Mouse (Mus musculus) spleen, postnatal 14 days (tissue): ENCODE measurements around the gene Usp12.

ENCODE experiments used
- DNase-seq, 2 experiments: peaks; one replicate each; pipeline ENCODE4 v3.0.0; 2021 to 2022; ENCODE audit warnings: low spot score in 2 of 2

Gene Usp12

GRCm38 (mm10) chr5:146798031-146798430, 3.2 kb upstream of the Usp12 start:
- no peak for DNase-seq

DNA sequence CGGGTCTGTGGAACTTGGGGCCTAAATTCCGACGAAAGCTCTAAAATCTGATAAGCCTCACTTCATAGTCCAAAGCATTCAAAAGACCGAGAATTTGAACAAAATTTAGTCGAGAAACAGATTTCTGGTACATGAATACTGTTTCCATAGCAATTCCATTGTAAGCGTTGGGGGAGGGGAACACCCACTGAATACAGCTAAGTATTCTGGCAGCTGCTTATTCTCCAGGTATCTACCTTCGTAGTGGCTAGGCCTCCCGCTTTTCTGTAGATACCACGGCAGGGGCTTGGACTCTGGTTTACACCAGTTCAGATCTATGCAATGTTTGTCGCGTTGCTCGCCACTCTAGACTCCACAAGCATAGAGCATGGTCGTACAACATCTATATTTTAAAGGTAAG, 922 bp upstream of the Usp12 start:
- no peak for DNase-seq

- DNase-seq: peak; percentile 15 to 37
Observed at GRCm38 (mm10) chr5:146794084-146794852, 538 bp downstream of the Usp12 start.

DNA sequence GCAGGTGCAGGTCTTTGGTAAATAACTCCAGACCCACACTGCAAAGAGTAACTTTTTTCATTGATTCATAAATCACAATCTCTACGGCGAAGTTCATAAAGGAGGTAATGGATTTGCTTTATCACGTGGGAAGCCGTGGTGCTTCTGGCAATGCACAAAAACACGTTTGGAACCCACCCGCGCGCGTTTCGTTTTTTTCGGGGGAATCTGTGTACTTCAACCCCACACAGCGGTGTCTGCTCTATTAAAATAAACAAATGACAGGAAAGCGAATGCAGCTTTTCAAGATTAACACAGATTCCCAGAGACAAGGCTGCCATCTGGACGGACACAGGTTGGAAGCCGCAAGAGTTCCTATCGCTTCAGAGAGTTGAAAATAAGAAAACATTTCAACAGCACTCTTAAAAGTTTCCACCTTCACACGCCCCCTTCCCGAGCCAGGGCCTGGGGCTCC, 1.1 kb downstream of the Usp12 start:
- no peak for DNase-seq

DNA sequence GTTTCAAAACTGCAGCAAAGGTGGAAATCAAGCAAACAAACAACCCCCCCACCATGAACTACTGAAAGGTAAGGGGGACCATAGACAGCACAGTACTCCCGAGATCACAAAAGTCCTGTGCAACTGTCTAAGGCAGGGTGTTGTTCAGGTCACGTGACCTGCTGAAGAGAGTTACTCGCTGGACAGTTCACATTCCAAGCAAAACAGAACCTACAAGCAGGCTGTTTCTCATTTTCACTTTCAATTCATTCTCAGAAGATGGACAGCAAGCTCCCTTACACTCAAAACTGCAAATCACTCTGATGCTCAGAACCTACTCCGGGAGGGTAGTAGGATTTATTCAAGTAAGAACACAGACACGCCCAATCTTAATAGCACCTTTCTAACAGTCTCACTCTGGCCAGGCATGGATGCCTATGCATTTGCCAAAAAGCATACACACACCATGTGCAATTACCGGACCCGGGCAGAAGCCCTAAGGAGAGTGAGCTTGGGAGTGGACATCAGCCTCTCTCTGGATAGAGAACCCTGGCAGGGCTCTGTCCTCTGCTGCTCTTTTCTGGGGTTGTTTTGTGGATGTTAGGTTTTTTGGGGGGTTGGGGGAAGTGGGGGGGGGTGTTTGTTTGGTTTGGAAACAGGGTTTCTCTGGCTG, 2.5 kb downstream of the Usp12 start:
- DNase-seq: no peak

GRCm38 (mm10) chr5:146790944-146791343, 3.9 kb downstream of the Usp12 start:
- no peak for DNase-seq

DNA sequence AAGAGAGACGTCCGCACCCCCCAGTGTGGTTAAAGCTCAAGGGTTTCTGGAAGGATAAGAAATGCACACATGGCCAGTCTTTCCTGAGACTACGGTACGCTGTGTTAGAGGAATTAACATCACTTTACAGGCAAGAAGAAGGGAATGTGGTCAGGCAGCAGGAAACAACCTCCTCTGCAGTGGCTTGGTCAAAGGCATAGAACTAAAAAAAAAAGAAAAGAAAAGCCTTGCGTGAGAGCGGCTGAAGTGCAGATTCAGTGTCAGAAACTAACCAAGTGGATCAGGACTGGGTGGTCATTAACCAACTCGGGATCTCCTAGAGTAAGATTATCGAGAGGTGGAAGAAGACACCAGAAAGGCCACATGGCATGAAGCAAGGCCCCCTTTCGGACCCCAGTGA, 5.4 kb downstream of the Usp12 start:
- no peak for DNase-seq

DNA sequence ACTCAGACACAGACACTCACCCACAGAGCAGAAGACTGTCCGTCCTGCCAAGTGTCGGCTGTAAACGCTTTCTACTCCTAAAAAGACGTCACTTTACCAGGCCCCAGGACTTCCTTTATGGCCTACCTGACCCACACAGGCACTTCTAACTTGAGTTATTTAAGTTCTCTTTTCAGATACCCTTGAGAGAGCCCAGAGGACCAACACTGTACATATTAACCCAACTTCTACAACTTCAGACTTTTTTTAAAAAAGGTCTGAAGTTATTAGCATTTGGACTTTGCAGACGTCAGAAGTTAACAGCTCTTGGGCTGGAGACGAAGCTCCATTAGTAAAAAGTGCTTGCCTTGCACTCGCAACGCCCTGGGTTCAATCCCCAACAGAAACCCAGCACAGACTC, 8.7 kb downstream of the Usp12 start:
- DNase-seq: no peak

- no peak for DNase-seq
Observed at GRCm38 (mm10) chr5:146783891-146784290, 10.9 kb downstream of the Usp12 start.

DNA sequence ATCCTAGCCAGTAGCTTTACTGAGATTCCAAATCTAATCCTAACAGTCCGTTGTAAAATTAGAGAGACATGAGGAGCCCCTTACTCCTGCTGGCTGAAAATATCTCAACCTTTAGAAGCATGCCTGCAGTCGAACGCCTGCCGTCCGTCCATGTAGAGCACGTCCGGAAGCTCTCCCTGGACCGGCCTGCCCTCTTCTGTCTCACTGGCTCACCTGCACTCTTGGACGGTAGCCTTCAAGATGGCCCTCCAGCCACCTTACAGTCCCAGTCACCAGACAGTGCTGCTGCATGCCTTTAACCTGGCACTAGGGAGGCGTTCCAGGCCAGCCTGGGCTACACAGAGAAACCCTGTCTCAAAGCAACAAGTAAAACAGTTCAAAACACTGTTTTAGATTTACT, 11.5 kb downstream of the Usp12 start:
- no peak for DNase-seq

GRCm38 (mm10) chr5:146781663-146782062, 13.1 kb downstream of the Usp12 start:
- peak in 1 of 2 experiments; percentile 28 for DNase-seq

DNA sequence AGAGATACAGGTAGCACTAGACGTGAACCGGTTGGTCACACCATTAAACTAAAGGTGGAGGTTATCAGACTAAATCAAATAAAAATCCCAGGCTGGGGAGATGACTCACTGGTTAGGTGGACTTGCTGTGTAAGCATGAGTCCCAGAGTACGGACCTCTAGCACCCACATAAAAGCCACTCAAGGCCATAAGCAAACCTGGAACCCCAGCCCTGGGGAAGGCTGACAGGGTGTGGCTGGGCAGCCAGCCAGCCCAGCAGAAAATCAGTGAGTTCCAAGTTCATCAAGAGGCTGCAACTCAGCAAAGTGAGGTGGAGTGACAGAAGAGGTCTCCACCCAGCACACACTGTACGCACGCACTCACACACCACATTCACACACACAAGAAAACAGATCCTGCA, 14.9 kb downstream of the Usp12 start:
- DNase-seq: no peak

GRCm38 (mm10) chr5:146776988-146777639, 17.7 kb downstream of the Usp12 start:
- no peak for DNase-seq

- no peak for DNase-seq
Observed at GRCm38 (mm10) chr5:146771982-146772381, 22.8 kb downstream of the Usp12 start.

DNA sequence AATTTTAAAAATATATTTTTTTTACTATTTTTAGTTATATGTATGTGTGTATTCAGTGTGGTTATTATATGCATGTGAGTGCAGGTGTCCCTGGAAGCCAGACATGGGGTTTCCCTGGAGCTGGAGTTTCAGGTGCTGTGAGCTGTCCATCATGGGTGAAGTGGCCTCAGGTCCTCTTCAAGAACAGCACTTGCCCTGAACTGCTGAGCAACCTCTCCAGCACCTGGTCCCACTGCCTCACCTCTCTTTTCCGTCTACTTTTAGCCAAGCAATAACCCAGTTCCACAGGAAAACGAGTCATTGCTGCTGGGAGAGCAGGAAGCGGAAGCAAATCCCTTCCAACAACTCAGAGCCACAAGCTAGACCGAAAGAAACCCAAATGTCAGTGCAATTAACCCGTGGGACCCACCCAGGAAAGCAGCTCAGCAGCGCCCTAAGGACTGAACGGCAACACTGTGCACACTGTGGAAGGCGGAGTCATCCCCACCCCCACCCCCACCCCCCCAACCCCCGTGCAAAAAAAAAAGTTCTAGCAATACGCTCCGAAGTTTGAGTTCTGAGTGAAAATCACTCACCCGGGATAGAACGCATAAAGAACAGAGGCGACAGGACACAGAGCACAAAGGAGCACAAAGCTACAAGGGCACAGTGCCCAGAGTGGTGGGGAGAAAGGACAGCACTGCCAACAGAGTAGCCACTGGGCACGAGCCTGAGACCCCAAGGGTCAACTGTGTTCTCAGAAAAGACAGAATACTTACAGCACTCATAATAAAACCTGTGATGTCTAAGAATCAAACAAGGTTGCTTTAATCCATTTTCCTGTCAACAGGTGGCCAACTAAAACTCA, 24.6 kb downstream of the Usp12 start:
- DNase-seq: no peak

DNA sequence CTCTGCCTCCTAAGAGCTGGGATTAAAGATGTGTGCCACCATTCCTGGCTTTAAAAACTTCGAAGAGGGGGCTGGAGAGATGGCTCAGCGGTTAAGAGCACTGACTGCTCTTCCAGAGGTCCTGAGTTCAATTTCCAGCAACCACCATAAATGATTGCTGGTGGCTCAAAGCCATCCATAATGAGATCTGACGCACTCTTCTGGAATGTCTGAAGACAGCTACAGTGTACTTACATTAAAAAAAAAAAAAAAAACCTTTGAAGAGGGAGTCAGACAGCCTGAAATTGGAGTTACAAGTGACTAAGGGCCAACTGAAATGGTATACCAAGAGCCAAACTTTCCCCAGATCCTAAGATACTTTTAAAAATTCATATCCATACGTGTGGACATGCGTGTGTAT, 29.0 kb downstream of the Usp12 start:
- no peak for DNase-seq

DNA sequence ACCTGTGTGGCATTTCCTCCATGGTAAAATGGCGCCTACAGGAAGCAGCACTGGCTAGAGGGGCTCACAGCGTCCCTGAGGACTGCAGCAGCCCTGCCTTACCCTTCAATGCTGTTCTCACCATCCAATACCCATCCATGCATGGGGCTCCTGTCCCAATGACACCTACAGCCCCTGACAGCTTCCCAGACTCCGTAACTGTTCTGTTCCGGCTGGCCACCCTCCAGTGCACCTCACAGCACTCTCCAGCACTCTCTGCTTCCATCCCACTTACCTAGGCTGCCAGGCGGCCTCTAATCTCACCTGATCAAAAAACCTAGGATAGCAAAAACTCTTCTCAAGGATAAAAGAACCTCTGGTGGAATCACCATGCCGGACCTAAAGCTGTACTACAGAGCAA, 35.6 kb downstream of the Usp12 start:
- no peak for DNase-seq

- DNase-seq: no peak
Observed at GRCm38 (mm10) chr5:146757921-146758320, 36.9 kb downstream of the Usp12 start.

DNA sequence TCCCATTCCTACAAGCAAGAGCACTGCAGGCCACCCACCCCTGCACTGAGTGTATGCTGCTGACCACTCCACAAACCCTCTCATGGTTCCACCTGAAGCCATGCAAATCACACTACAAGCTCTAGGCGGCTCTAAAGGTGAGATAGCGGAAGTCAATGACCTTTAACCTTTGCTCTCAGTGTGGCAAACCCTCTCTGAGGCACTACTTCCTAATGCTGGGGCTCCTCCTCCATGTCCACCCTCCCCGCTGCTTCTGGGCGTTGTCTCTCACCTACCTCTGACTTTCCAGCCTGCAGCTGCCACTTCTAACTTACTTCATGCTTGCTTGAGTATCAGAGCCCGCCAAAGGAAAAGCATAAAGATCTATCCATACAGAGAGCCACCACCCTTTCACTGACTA, 37.5 kb downstream of the Usp12 start:
- no peak for DNase-seq

- DNase-seq: no peak
Observed at GRCm38 (mm10) chr5:146753181-146753580, 41.6 kb downstream of the Usp12 start.

GRCm38 (mm10) chr5:146750958-146751357, 43.8 kb downstream of the Usp12 start:
- DNase-seq: no peak

- DNase-seq: no peak
Observed at GRCm38 (mm10) chr5:146750273-146750672, 44.5 kb downstream of the Usp12 start.
